Mouse (Mus musculus) CH12.LX (cell line): ENCODE measurements around the gene Lipe. TPM values are rescaled to one million over a fixed set of nuclear protein-coding genes. Genes with fewer than 3 reads are reported as not detected.

Source experiments
- DNase-seq: peaks from one replicate; pipeline ENCODE4 v3.0.0-alpha.2; 2013; ENCODE audit errors: extremely low read depth
- H3K27ac ChIP-seq: 2 replicates; pipeline ENCODE4 v1.5.1; 2012; ENCODE audit warnings: low read depth, mild to moderate bottlenecking, control low read depth, moderate library complexity; ENCODE audit not compliant: insufficient read depth
- H3K27me3 ChIP-seq: replicated peaks from 2 replicates; pipeline ENCODE3; 2012; ENCODE audit warnings: inconsistent platforms
- H3K36me3 ChIP-seq, 2 experiments: replicated peaks in 1 of 2; 2 replicates each; pipeline versions ENCODE3 to v1.6.1; 2012; ENCODE audit warnings: inconsistent platforms in 1 of 2, low read length in 1 of 2, mild to moderate bottlenecking in 1 of 2, mixed read lengths in 1 of 2, moderate library complexity in 1 of 2; ENCODE audit not compliant: control insufficient read depth in 1 of 2, insufficient read depth in 1 of 2
- H3K4me1 ChIP-seq, 2 experiments: 2 replicates each; pipeline ENCODE4 v1.6.1; 2012; ENCODE audit warnings: inconsistent platforms in 1 of 2, moderate library complexity in 1 of 2; ENCODE audit not compliant: insufficient read depth in 2 of 2, control insufficient read depth in 1 of 2
- H3K4me2 ChIP-seq: 2 replicates; pipeline ENCODE4 v1.6.1; 2012; ENCODE audit warnings: low read depth, mild to moderate bottlenecking, control low read depth; ENCODE audit not compliant: poor library complexity, insufficient read depth, severe bottlenecking
- H3K4me3 ChIP-seq, 3 experiments: fragments of 150-350 bp in 1 of 3; sonication (generic) in 1 of 3; replicated peaks in 1 of 3; 2 replicates each; pipeline versions ENCODE3 to v1.5.1; 2011 to 2012; ENCODE audit warnings: low read depth in 2 of 3, low read length in 2 of 3, mild to moderate bottlenecking in 2 of 3, moderate library complexity in 2 of 3, control low read depth in 1 of 3, improper control_type of control experiment in 1 of 3, inconsistent platforms in 1 of 3, mixed read lengths in 1 of 3; ENCODE audit not compliant: poor library complexity in 1 of 3
- H3K79me2 ChIP-seq: replicated peaks from 2 replicates; pipeline ENCODE4 v1.6.1; 2012; ENCODE audit warnings: mild to moderate bottlenecking, moderate library complexity; ENCODE audit not compliant: control insufficient read depth, poor library complexity, insufficient read depth, severe bottlenecking; ENCODE audit errors: extremely low read depth
- H3K9ac ChIP-seq: 2 replicates; pipeline ENCODE4 v1.6.1; 2012; ENCODE audit warnings: low read depth, mild to moderate bottlenecking, control low read depth, moderate library complexity; ENCODE audit not compliant: insufficient read depth
- H3K9me3 ChIP-seq: replicated peaks from 2 replicates; pipeline ENCODE3; 2012; ENCODE audit warnings: low read length, inconsistent platforms, mixed read lengths
- CHD2 ChIP-seq: IDR thresholded peaks from 2 replicates; pipeline ENCODE4 v1.6.1; 2011; ENCODE audit warnings: low read length, improper control_type of control experiment
- CTCF ChIP-seq, 2 experiments: IDR thresholded peaks in 1 of 2; conservative IDR thresholded peaks in 1 of 2; 2 replicates each; pipeline ENCODE4 v1.5.1; 2011 to 2012; ENCODE audit warnings: low read depth in 2 of 2, low read length in 2 of 2, improper control_type of control experiment in 1 of 2, inconsistent platforms in 1 of 2, mild to moderate bottlenecking in 1 of 2, moderate library complexity in 1 of 2
- E2F4 ChIP-seq: IDR thresholded peaks from 2 replicates; pipeline ENCODE4 v1.6.1; 2011; ENCODE audit warnings: low read depth, low read length, improper control_type of control experiment; ENCODE audit not compliant: insufficient replicate concordance
- ETS1 ChIP-seq: conservative IDR thresholded peaks from 2 replicates; pipeline ENCODE4 v1.6.1; 2012; ENCODE audit warnings: low read depth, mild to moderate bottlenecking, inconsistent platforms, low read length, improper control_type of control experiment, moderate library complexity
- GABPA ChIP-seq: IDR thresholded peaks from 2 replicates; pipeline ENCODE4 v1.6.1; 2012; ENCODE audit warnings: low read depth, low read length, improper control_type of control experiment, inconsistent platforms; ENCODE audit not compliant: insufficient replicate concordance
- JUND ChIP-seq: conservative IDR thresholded peaks from 2 replicates; pipeline ENCODE4 v1.6.1; 2011; ENCODE audit warnings: low read depth, low read length, improper control_type of control experiment
- KAT2A ChIP-seq: IDR thresholded peaks from 2 replicates; pipeline ENCODE4 v1.6.1; 2012; ENCODE audit warnings: low read length, improper control_type of control experiment, inconsistent platforms; ENCODE audit not compliant: insufficient replicate concordance
- MAX ChIP-seq: IDR thresholded peaks from 2 replicates; pipeline ENCODE4 v1.6.1; 2011; ENCODE audit warnings: low read length, improper control_type of control experiment
- MEF2A ChIP-seq: IDR thresholded peaks from 2 replicates; pipeline ENCODE4 v1.6.1; 2014; ENCODE audit warnings: low read depth, mild to moderate bottlenecking, inconsistent platforms, low read length, improper control_type of control experiment, borderline replicate concordance
- MXI1 ChIP-seq: IDR thresholded peaks from 2 replicates; pipeline ENCODE4 v1.6.1; 2011; ENCODE audit warnings: mild to moderate bottlenecking, low read depth, low read length, improper control_type of control experiment
- MYC ChIP-seq: IDR thresholded peaks from 2 replicates; pipeline ENCODE4 v1.6.1; 2011; ENCODE audit warnings: low read depth, mild to moderate bottlenecking, improper control_type of control experiment, low read length
- NRF1 ChIP-seq: IDR thresholded peaks from 2 replicates; pipeline ENCODE4 v1.6.1; 2014; ENCODE audit warnings: low read depth, mild to moderate bottlenecking, inconsistent platforms, low read length, improper control_type of control experiment, moderate library complexity
- PAX5 ChIP-seq: IDR thresholded peaks from 2 replicates; pipeline ENCODE4 v1.6.1; 2012; ENCODE audit warnings: low read length, inconsistent platforms, mixed read lengths
- POLR2A ChIP-seq: IDR thresholded peaks from 2 replicates; pipeline ENCODE4 v1.6.1; 2011; ENCODE audit warnings: low read depth, mild to moderate bottlenecking, improper control_type of control experiment, low read length
- RAD21 ChIP-seq: IDR thresholded peaks from 2 replicates; pipeline ENCODE4 v1.6.1; 2011; ENCODE audit warnings: low read depth, mild to moderate bottlenecking, low read length, improper control_type of control experiment, moderate library complexity
- RCOR1 ChIP-seq: conservative IDR thresholded peaks from 2 replicates; pipeline ENCODE4 v1.6.1; 2012; ENCODE audit warnings: low read depth, mild to moderate bottlenecking, inconsistent platforms, low read length, improper control_type of control experiment
- SIN3A ChIP-seq: IDR thresholded peaks from 2 replicates; pipeline ENCODE4 v1.6.1; 2012; ENCODE audit warnings: low read length, improper control_type of control experiment, inconsistent platforms
- SMC3 ChIP-seq: IDR thresholded peaks from 2 replicates; pipeline ENCODE4 v1.6.1; 2011; ENCODE audit warnings: low read depth, low read length, improper control_type of control experiment
- TCF12 ChIP-seq: IDR thresholded peaks from 2 replicates; pipeline ENCODE4 v1.6.1; 2014; ENCODE audit warnings: low read depth, mild to moderate bottlenecking, inconsistent platforms, low read length, improper control_type of control experiment
- UBTF ChIP-seq: IDR thresholded peaks from 2 replicates; pipeline ENCODE4 v1.6.1; 2012; ENCODE audit warnings: low read depth, mild to moderate bottlenecking, inconsistent platforms, low read length, improper control_type of control experiment, moderate library complexity
- USF1 ChIP-seq: IDR thresholded peaks from 2 replicates; pipeline ENCODE4 v1.6.1; 2014; ENCODE audit warnings: low read depth, mild to moderate bottlenecking, inconsistent platforms, low read length, improper control_type of control experiment
- ZKSCAN1 ChIP-seq: IDR thresholded peaks from 2 replicates; pipeline ENCODE4 v1.6.1; 2012; ENCODE audit warnings: low read depth, inconsistent platforms, low read length, improper control_type of control experiment, borderline replicate concordance
- ZMIZ1 ChIP-seq: IDR thresholded peaks from 2 replicates; pipeline ENCODE4 v1.6.1; 2012; ENCODE audit warnings: low read depth, mild to moderate bottlenecking, inconsistent platforms, low read length, improper control_type of control experiment
- dilution Hi-C: fragments of 300-500 bp; cut with MboI; formaldehyde crosslinking; loops from 2 replicates; pipeline ENCODE4 v1.14.3; 2020; ENCODE audit warnings: low sequenced_read_pairs; ENCODE audit not compliant: extremely low pct_unique_long_range_greater_than_20kb, extremely low pct_ligation_motif_present
- in situ Hi-C: fragments of 300-500 bp; cut with MboI; formaldehyde crosslinking; loops from 3 replicates; pipeline ENCODE4 v1.14.3; 2019; ENCODE audit warnings: low sequenced_read_pairs, low pct_ligation_motif_present, low pct_unique_long_range_greater_than_20kb, mixed read lengths
- polyA plus RNA-seq: library from polyadenylated mRNA; unstranded; fragments of >175 nt; gene quantifications from 2 replicates; pipeline ENCODE4 v1.2.1, GENCODE M21; 2012; ENCODE audit warnings: low read depth; ENCODE audit not compliant: insufficient read length
- total RNA-seq, 2 experiments: library from RNA; depleted of rRNA; stranded (reverse); fragments of 300-350 nt in 1 of 2; fragments of >200 nt in 1 of 2; gene quantifications; 2 replicates each; pipeline ENCODE4 v1.2.3; 2012 to 2014

Lipe gene
- total and polyA plus RNA-seq, 3 experiments: 2.8 to 5.9 (median 3.4) TPM

DNA sequence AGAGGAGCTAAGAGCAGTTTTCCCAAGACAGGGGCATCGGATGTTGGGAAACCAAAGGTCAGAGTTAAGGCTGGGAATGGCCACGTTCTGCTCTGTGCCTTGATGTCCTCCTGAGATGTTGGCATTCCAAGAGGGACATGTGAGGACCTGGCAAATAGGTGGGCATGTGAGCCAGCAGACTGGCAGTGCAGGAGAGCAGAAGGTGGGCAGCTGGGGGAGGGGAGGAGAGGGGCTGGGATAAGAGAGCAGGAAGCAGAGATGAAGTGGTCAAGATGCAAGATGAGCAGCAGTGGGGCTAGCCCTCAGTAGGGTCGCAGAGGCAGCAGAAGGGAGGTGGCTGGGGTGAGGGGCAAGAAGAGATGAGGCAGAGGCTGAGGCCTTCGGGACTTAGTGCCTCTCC, 14.6 kb downstream of the Lipe start:
- Histone ChIP-seq H3K36me3 (peaks cover 25 to 75% of the 10 kb centered on the region in 2 experiments), H3K4me3 (no peak overlapping the region), H3K4me1 (peaks cover 19 to 34% of the 10 kb centered on the region in 2 experiments)
- TF ChIP-seq NRF1: no peak
- TF ChIP-seq KAT2A: no peak
- no peak for TF ChIP-seq RCOR1
- no peak for TF ChIP-seq MXI1
- TF ChIP-seq SMC3: no peak
- no peak for TF ChIP-seq RAD21
- TF ChIP-seq GABPA: no peak
- TF ChIP-seq CTCF (conservative IDR thresholded peaks at IDR 0.05 in 1 of 2, IDR thresholded peaks at IDR 0.05 in 1 of 2; ENCODE audit: low read depth in 2 of 2, low read length in 2 of 2): no peak
- TF ChIP-seq USF1: no peak
- no peak for TF ChIP-seq TCF12
- no peak for TF ChIP-seq MAX
- no peak for TF ChIP-seq E2F4
- TF ChIP-seq MEF2A: no peak
- no peak for TF ChIP-seq SIN3A
- TF ChIP-seq POLR2A: no peak
- TF ChIP-seq, all 38 proteins: peak for 0
- no peaks in the 10 kb centered on the region for H3K79me2 ChIP-seq
- DNase-seq: no peak
- H3K27me3 ChIP-seq: no peaks in the 10 kb centered on the region
- H3K9ac ChIP-seq: no peak overlapping the region
- H3K9me3 ChIP-seq: no peaks in the 10 kb centered on the region
- dilution Hi-C loops (no loop called here), in situ Hi-C loops (no loop called here)
- no peak overlapping the region for H3K27ac ChIP-seq
- no peak overlapping the region for H3K4me2 ChIP-seq

DNA sequence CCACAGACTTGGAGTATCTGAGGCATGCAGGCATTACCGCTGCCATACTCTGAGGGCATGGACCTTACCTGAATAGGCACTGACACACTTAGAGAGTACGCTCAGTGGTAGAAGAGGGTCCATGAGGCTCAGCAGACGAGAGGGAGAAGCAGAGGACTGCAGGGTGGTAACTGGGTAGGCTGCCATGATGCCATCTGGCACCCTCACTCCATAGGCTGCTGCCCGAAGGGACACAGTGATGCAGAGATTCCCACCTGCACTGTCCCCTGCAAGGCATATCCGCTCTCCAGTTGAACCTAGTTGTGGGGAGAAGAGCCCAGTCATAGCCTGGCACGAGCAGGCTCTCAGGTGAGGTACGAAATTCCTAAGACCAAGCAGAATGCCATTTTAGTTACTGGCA, 15.1 kb downstream of the Lipe start:
- Histone ChIP-seq H3K9ac (no peak overlapping the region), H3K4me3 (no peak overlapping the region), H3K36me3 (peaks cover 23 to 76% of the 10 kb centered on the region in 2 experiments), H3K9me3 (no peaks in the 10 kb centered on the region), H3K27ac (no peak overlapping the region), H3K4me2 (no peak overlapping the region), H3K27me3 (no peaks in the 10 kb centered on the region), H3K4me1 (peaks cover 19 to 34% of the 10 kb centered on the region in 2 experiments), H3K79me2 (no peaks in the 10 kb centered on the region)
- TF ChIP-seq ZMIZ1: no peak
- no peak for TF ChIP-seq UBTF
- no peak for TF ChIP-seq GABPA
- TF ChIP-seq ZKSCAN1: no peak
- no peak for TF ChIP-seq MYC
- no peak for TF ChIP-seq RAD21
- TF ChIP-seq KAT2A: no peak
- no peak for TF ChIP-seq JUND
- TF ChIP-seq ETS1: no peak
- no peak for TF ChIP-seq CHD2
- no peak for TF ChIP-seq PAX5
- no peak for TF ChIP-seq TCF12
- TF ChIP-seq POLR2A: no peak
- in situ Hi-C loops (no loop called here), dilution Hi-C loops (no loop called here)
- DNase-seq: no peak
